Mouse (Mus musculus) heart, embryonic 16.5 days (tissue): ENCODE results near the gene Pnmal2. TPM values are rescaled to one million over a fixed set of nuclear protein-coding genes. Genes with fewer than 3 reads are reported as not detected.
"Not testable (repeated sequence)": the region's sequence is repeated elsewhere in the genome, so short reads cannot be mapped to it uniquely, and the experiment has no call there.

ENCODE experiments used
- ATAC-seq: fragments of 200-750 bp; cut with Nextera tagmentation; replicated peaks from 2 replicates; pipeline ENCODE4 v1.8.0; 2017; ENCODE audit warnings: moderate number of reproducible peaks; ENCODE audit not compliant: insufficient read depth, low FRiP score; ENCODE audit errors: extremely low read depth
- H3K27ac ChIP-seq: fragments of 300-500 bp; sonication (generic); 2 replicates; pipeline ENCODE4 v1.5.1; 2014; ENCODE audit warnings: mild to moderate bottlenecking, low read length, control low read depth, moderate library complexity
- H3K27me3 ChIP-seq: fragments of 300-500 bp; sonication (generic); 2 replicates; pipeline ENCODE4 v1.6.1; 2014; ENCODE audit warnings: low read length, mixed read lengths; ENCODE audit not compliant: control insufficient read depth, insufficient read depth
- H3K36me3 ChIP-seq: fragments of 300-500 bp; sonication (generic); 2 replicates; pipeline ENCODE4 v1.6.1; 2014; ENCODE audit not compliant: control insufficient read depth, insufficient read depth
- H3K4me1 ChIP-seq: fragments of 300-500 bp; sonication (generic); 2 replicates; pipeline ENCODE4 v1.6.1; 2014; ENCODE audit warnings: low read length, mixed read lengths; ENCODE audit not compliant: control insufficient read depth, insufficient read depth
- H3K4me2 ChIP-seq: fragments of 300-500 bp; sonication (generic); 2 replicates; pipeline ENCODE4 v1.6.1; 2014; ENCODE audit warnings: low read depth, mild to moderate bottlenecking, control low read depth, low read length
- H3K4me3 ChIP-seq: fragments of 300-500 bp; sonication (generic); 2 replicates; pipeline ENCODE4 v1.5.1; 2014; ENCODE audit warnings: mild to moderate bottlenecking, control low read depth, low read length
- H3K9ac ChIP-seq: fragments of 300-500 bp; sonication (generic); 2 replicates; pipeline ENCODE4 v1.6.1; 2014; ENCODE audit warnings: low read length, control low read depth
- H3K9me3 ChIP-seq: fragments of 300-500 bp; sonication (generic); replicated peaks from 2 replicates; pipeline ENCODE4 v1.6.1; 2016; ENCODE audit warnings: low read length; ENCODE audit not compliant: control insufficient read depth
- WGBS: fragments of 180-500 bp; shearing (Covaris S2); extraction: QIAGEN DNeasy Blood & Tissue Kit; methylation state at CpG from one replicate; pipeline ENCODE4 v1.1.7; 2014; 5-methylcytosine and 5-hydroxymethylcytosine counted together
- polyA plus RNA-seq: library from polyadenylated mRNA; unstranded; fragments of >200 nt; fragmentation: Nextera tagmentation; extraction: Ambion mirVana; gene quantifications from 2 replicates; pipeline ENCODE4 v1.2.1, GENCODE M21; 2015

Gene Pnmal2
- polyA plus RNA-seq, 1 experiment from 2014 or later = 6.0 TPM

GRCm38 (mm10) chr7:16947349-16947895 is 2.9 kb downstream of the Pnmal2 start:
- H3K9ac ChIP-seq = peak overlapping the region; percentile 62
- no peak for ATAC-seq
- no peaks in the 10 kb centered on the region for H3K9me3 ChIP-seq
- H3K4me1 ChIP-seq = peaks cover 41% of the 10 kb centered on the region
- peak overlapping the region; percentile 50 for H3K4me3 ChIP-seq
- H3K27me3 ChIP-seq = peaks cover 35% of the 10 kb centered on the region
- peak overlapping the region; percentile 68 for H3K4me2 ChIP-seq
- H3K27ac ChIP-seq = no peak overlapping the region
- WGBS = 21% methylated on average over 21 of the region's 22 CpGs
- no peaks in the 10 kb centered on the region for H3K36me3 ChIP-seq

- H3K27me3 ChIP-seq = peaks cover 35% of the 10 kb centered on the region
- 1% methylated on average over 4 of the region's 4 CpGs for WGBS
Measured at GRCm38 (mm10) chr7:16947959-16948361, 3.5 kb downstream of the Pnmal2 start.

GRCm38 (mm10) chr7:16948923-16949458 is 4.5 kb downstream of the Pnmal2 start:
- Histone ChIP-seq H3K4me1 (peaks cover 41% of the 10 kb centered on the region), H3K9ac (no peak overlapping the region), H3K9me3 (no peaks in the 10 kb centered on the region), H3K4me3 (no peak overlapping the region), H3K27me3 (peaks cover 35% of the 10 kb centered on the region), H3K27ac (no peak overlapping the region), H3K4me2 (no peak overlapping the region), H3K36me3 (no peaks in the 10 kb centered on the region)
- ATAC-seq = no peak
- 67% methylated on average over 8 of the region's 8 CpGs for WGBS

More at GRCm38 (mm10) chr7:16947959-16948361, 3.5 kb downstream of the Pnmal2 start:
- Histone ChIP-seq H3K4me2 (peak overlapping the region; percentile 68), H3K36me3 (no peaks in the 10 kb centered on the region), H3K4me1 (peaks cover 41% of the 10 kb centered on the region), H3K9ac (peak overlapping the region; percentile 57), H3K4me3 (no peak overlapping the region), H3K27ac (peak overlapping the region; percentile 38), H3K9me3 (no peaks in the 10 kb centered on the region)
- peak; percentile 50 for ATAC-seq

- WGBS = 12% methylated on average over 28 of the region's 29 CpGs
- Histone ChIP-seq H3K4me1 (peaks cover 35% of the 10 kb centered on the region), H3K27ac (no peak overlapping the region), H3K27me3 (peaks cover 33% of the 10 kb centered on the region), H3K9me3 (no peaks in the 10 kb centered on the region), H3K36me3 (no peaks in the 10 kb centered on the region), H3K4me2 (peak overlapping the region; percentile 79), H3K4me3 (peak overlapping the region; percentile 42), H3K9ac (peak overlapping the region; percentile 61)
- ATAC-seq = peak; percentile 15; the same call in 1 of the 2 replicates
Measured at GRCm38 (mm10) chr7:16949908-16950841, 5.7 kb downstream of the Pnmal2 start.

GRCm38 (mm10) chr7:16950861-16951635 is 6.6 kb downstream of the Pnmal2 start:
- H3K36me3 ChIP-seq = no peaks in the 10 kb centered on the region
- H3K27ac ChIP-seq = no peak overlapping the region
- no peak overlapping the region for H3K4me3 ChIP-seq
- ATAC-seq = peak; percentile 50
- peaks cover 32% of the 10 kb centered on the region for H3K4me1 ChIP-seq
- H3K9ac ChIP-seq = no peak overlapping the region
- 18% methylated on average over 18 of the region's 18 CpGs for WGBS
- H3K9me3 ChIP-seq = no peaks in the 10 kb centered on the region
- peak overlapping the region; percentile 37; the same call in 1 of the 2 replicates for H3K4me2 ChIP-seq
- peaks cover 24% of the 10 kb centered on the region for H3K27me3 ChIP-seq

DNA sequence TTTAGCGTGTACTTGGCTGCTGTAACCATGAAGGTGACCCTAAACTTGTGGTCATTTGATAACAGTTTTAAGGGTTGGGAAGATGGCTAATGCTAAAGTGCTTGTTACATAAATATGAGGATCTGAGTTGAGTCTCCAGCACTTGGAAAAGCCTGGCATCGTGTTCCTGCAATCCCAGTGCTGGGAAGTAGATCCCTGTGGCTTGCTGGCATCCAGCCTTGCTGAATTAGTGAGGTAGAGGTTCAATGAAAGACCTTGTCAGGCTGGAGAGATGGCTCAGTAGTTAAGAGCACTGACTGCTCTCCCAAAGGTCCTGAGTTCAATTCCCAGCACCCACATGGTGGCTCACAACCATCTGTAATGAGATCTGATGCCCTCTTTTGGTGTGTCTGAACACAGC is 9.3 kb downstream of the Pnmal2 start:
- not testable (repeated sequence) for H3K27ac ChIP-seq, H3K36me3 ChIP-seq, H3K27me3 ChIP-seq, ATAC-seq, H3K4me3 ChIP-seq, H3K9me3 ChIP-seq, H3K9ac ChIP-seq, H3K4me1 ChIP-seq, H3K4me2 ChIP-seq
- WGBS = 63% methylated on average over 2 of the region's 2 CpGs

- no peak overlapping the region for H3K27ac ChIP-seq
- H3K27me3 ChIP-seq = peaks cover 2% of the 10 kb centered on the region; the same call in 1 of the 2 replicates
- H3K9ac ChIP-seq = no peak overlapping the region
- ATAC-seq = no peak
- no peaks in the 10 kb centered on the region for H3K9me3 ChIP-seq
- H3K4me1 ChIP-seq = no peaks in the 10 kb centered on the region
- WGBS = 61% methylated on average over 4 of the region's 4 CpGs
- H3K4me2 ChIP-seq = no peak overlapping the region
- no peaks in the 10 kb centered on the region for H3K36me3 ChIP-seq
- H3K4me3 ChIP-seq = no peak overlapping the region
Measured at GRCm38 (mm10) chr7:16955712-16956111, 11.2 kb downstream of the Pnmal2 start.

DNA sequence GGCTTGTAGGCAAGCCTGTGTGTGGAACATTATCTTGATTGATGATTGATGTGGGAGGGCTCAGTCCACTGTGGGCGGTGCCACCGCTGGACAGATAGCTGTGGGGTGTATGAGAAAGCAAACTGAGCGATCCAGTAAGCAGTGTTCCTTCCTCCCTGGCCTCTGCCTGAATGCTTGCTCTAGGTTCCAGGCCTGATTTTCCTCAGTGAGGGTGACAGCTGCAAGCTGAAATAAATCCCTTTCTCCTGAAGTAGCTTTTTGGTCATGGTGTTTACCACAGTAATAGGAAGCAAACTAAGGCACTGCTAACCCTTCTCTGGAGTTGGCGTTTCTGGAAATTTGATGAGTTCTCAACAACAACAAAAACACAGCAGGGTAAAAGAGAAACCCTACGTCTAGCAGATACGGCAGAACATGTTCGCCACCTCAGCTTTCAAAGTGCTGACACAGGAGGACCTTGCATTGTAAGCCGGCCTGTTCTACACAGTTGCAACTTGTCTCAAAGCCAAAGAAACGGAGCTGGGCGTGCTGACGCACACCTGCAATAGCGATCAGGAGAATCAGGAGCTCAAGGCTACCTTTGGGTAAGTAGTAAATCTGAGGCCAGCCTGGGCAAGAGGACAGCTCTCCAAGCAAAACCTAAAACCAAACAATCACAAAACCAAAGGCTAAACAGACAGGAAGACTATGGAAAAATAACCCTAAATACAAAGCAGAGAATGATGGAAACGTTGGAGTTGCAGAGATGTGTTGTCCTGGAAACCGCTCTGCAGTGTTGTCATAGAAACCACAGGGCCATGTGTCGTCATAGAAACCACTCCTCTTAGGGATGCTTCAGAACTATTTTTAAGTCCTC is 12.2 kb downstream of the Pnmal2 start:
- no peaks in the 10 kb centered on the region for H3K36me3 ChIP-seq
- H3K27ac ChIP-seq = no peak overlapping the region
- H3K9me3 ChIP-seq = no peaks in the 10 kb centered on the region
- WGBS = 64% methylated on average over 15 of the region's 15 CpGs
- ATAC-seq = no peak
- H3K4me1 ChIP-seq = no peaks in the 10 kb centered on the region
- no peak overlapping the region for H3K4me2 ChIP-seq
- H3K27me3 ChIP-seq = peaks cover 2% of the 10 kb centered on the region; the same call in 1 of the 2 replicates
- no peak overlapping the region for H3K4me3 ChIP-seq
- no peak overlapping the region for H3K9ac ChIP-seq
